25 mouse cellular contexts compared by ENCODE assay signal in genomic region chr4:95752538-95753188, GRCm38 (mm10).
DNase-seq lines count a peak whose midpoint lies in the region; ATAC-seq and TF ChIP-seq lines count a peak whose summit lies in the region.
"Had no signal": no experiment of that assay in that cellular context is flagged by ENCODE, and none has a peak within 500 bp of the region (broad histone marks: within the 10 kb centered on the region; RNA-seq: fewer than 3 reads in every experiment).

No protein-coding gene starts in this region.

- peak; percentile 87 for ATAC-seq in forebrain, embryonic 14.5 days
- 0 out of 2 replicates have a peak, but pooled peaks have one; percentile 32 for ATAC-seq in midbrain, embryonic 15.5 days (replicated peaks)
- ATAC-seq: CD4-positive, CD25-positive, alpha-beta regulatory T cell, adult 4 months; inflammation-experienced regulatory T-cells, adult 6 months had no signal

- no peak for TF ChIP-seq CTCF in layer of hippocampus, adult 2 months (conservative IDR thresholded peaks at IDR 0.05)
- no peak for TF ChIP-seq CTCF in brain, embryonic 14.5 days (IDR thresholded peaks at IDR 0.05; ENCODE audit: borderline replicate concordance, extremely low read depth, insufficient read depth, insufficient read length)

- peaks cover 5% of the 10 kb centered on the region; the same call in 1 of the 2 replicates for H3K4me1 ChIP-seq in forebrain, embryonic 14.5 days (ENCODE audit: control insufficient read depth, insufficient read depth, low read length)
- no peaks in the 10 kb centered on the region for H3K4me1 ChIP-seq in midbrain, embryonic 15.5 days
- H3K4me1 ChIP-seq: embryonic facial prominence, embryonic 15.5 days; hindbrain, embryonic 15.5 days; liver, embryonic 15.5 days; neural tube, embryonic 13.5 days had no signal

- 26% methylated on average over 6 of the region's 6 CpGs for WGBS in forebrain, embryonic 14.5 days
- 56% methylated on average over 6 of the region's 6 CpGs for WGBS in midbrain, embryonic 15.5 days

- H3K36me3 ChIP-seq in forebrain, embryonic 14.5 days (ENCODE audit: control insufficient read depth, insufficient read depth, low read length), result no peaks in the 10 kb centered on the region
- no peaks in the 10 kb centered on the region for H3K36me3 ChIP-seq in midbrain, embryonic 15.5 days (replicated peaks)
- H3K36me3 ChIP-seq: embryonic facial prominence, embryonic 10.5 days; embryonic facial prominence, embryonic 15.5 days; heart, embryonic 13.5 days; hindbrain, embryonic 15.5 days; liver, embryonic 15.5 days; neural tube, embryonic 13.5 days had no signal

- no peaks in the 10 kb centered on the region for H3K27me3 ChIP-seq in forebrain, embryonic 14.5 days (replicated peaks; ENCODE audit: control insufficient read depth, insufficient read depth, low read length)
- no peaks in the 10 kb centered on the region for H3K27me3 ChIP-seq in midbrain, embryonic 15.5 days (replicated peaks)
- H3K27me3 ChIP-seq: embryonic facial prominence, embryonic 15.5 days; heart, embryonic 13.5 days; hindbrain, embryonic 15.5 days; liver, embryonic 15.5 days; neural tube, embryonic 13.5 days had no signal

- no peaks in the 10 kb centered on the region for H3K9me3 ChIP-seq in forebrain, embryonic 14.5 days (replicated peaks; ENCODE audit: control insufficient read depth, low read length)
- no peaks in the 10 kb centered on the region for H3K9me3 ChIP-seq in midbrain, embryonic 15.5 days
- H3K9me3 ChIP-seq: embryonic facial prominence, embryonic 10.5 days; embryonic facial prominence, embryonic 15.5 days; heart, embryonic 13.5 days; hindbrain, embryonic 15.5 days; liver, embryonic 15.5 days; neural tube, embryonic 13.5 days had no signal

- intact Hi-C loops in left cerebral cortex, postnatal 25 days (cut with DNase I), result no loop called here

- no peak overlapping the region for H3K9ac ChIP-seq in forebrain, embryonic 14.5 days (ENCODE audit: low read length)
- no peak overlapping the region for H3K9ac ChIP-seq in midbrain, embryonic 15.5 days
- H3K9ac ChIP-seq: embryonic facial prominence, embryonic 15.5 days; heart, embryonic 13.5 days; hindbrain, embryonic 15.5 days; liver, embryonic 15.5 days; lung, embryonic 14.5 days; neural tube, embryonic 13.5 days had no signal

- H3K27ac ChIP-seq in layer of hippocampus, adult 2 months, result peak overlapping the region; percentile 56
- no peak overlapping the region for H3K27ac ChIP-seq in forebrain, embryonic 14.5 days (ENCODE audit: low read depth, low read length)
- no peak overlapping the region for H3K27ac ChIP-seq in midbrain, embryonic 15.5 days
- H3K27ac ChIP-seq: embryonic facial prominence, embryonic 10.5 days; embryonic facial prominence, embryonic 15.5 days; heart, adult 2 months; heart, embryonic 13.5 days; hindbrain, embryonic 15.5 days; liver, embryonic 15.5 days; neural tube, embryonic 13.5 days had no signal

- no peak overlapping the region for H3K4me3 ChIP-seq in layer of hippocampus, adult 2 months
- H3K4me3 ChIP-seq in forebrain, embryonic 14.5 days (ENCODE audit: low read depth, low read length), result no peak overlapping the region
- H3K4me3 ChIP-seq in midbrain, embryonic 15.5 days, result no peak overlapping the region
- H3K4me3 ChIP-seq: embryonic facial prominence, embryonic 10.5 days; embryonic facial prominence, embryonic 15.5 days; heart, adult 2 months; heart, embryonic 13.5 days; hindbrain, embryonic 15.5 days; liver, embryonic 15.5 days; neural tube, embryonic 13.5 days had no signal

- no peak for DNase-seq in layer of hippocampus, adult 2 months (ENCODE audit: low spot score in 2 of 2)
- DNase-seq in layer of hippocampus, adult 18-20 months (ENCODE audit: low spot score in 2 of 2), result no peak
- DNase-seq in brain, embryonic 14.5 days (ENCODE audit: low read depth), result peak; percentile 82
- DNase-seq in forebrain, embryonic 14.5 days (ENCODE audit: low spot score), result peak; percentile 75
- no peak for DNase-seq in left cerebral cortex, postnatal 25 days (ENCODE audit: low spot score in 2 of 2)
- DNase-seq in lung, postnatal 10 days, result no peak
- DNase-seq: adrenal gland, postnatal 25 days; cerebellum, adult 18-20 months; cerebellum, postnatal 14 days; heart, adult 2 months; heart, postnatal 10 days; kidney, adult 18-20 months; kidney, postnatal 36 days; layer of hippocampus, adult 9-11 months; lung, embryonic 14.5 days; thymus, postnatal 4 days had no signal

- TF ChIP-seq POLR2A in brain, embryonic 14.5 days (IDR thresholded peaks at IDR 0.05; ENCODE audit: borderline replicate concordance, extremely low read depth, insufficient read depth, insufficient read length, poor library complexity, severe bottlenecking), result no peak

- H3K4me2 ChIP-seq in forebrain, embryonic 14.5 days (ENCODE audit: low read length), result no peak overlapping the region
- H3K4me2 ChIP-seq in midbrain, embryonic 15.5 days, result no peak overlapping the region
- H3K4me2 ChIP-seq: embryonic facial prominence, embryonic 15.5 days; heart, embryonic 13.5 days; hindbrain, embryonic 15.5 days; liver, embryonic 15.5 days; lung, embryonic 14.5 days; neural tube, embryonic 13.5 days had no signal

Comparison
In these comparisons a context has a peak if more than half of its experiments do, and no peak if none do; other contexts are left out.
1. DNase-seq: peak in brain, embryonic 14.5 days (single experiment) and forebrain, embryonic 14.5 days (single experiment); none in layer of hippocampus, adult 2 months (0 of 2), layer of hippocampus, adult 18-20 months (0 of 2), left cerebral cortex, postnatal 25 days (0 of 2) and lung, postnatal 10 days (single experiment).